Mouse (Mus musculus) heart, adult 8-10 months (tissue): ENCODE data around the gene Sox10. TPM values are rescaled to one million over a fixed set of nuclear protein-coding genes. Genes with fewer than 3 reads are reported as not detected.

ENCODE experiments used
- DNase-seq: peaks from one replicate; pipeline ENCODE4 v3.0.0; 2022; ENCODE audit warnings: low spot score
- total RNA-seq, 4 experiments: library from RNA; stranded (reverse); gene quantifications; 2 replicates each; pipeline ENCODE4 v1.2.4; 2022

Gene Sox10
- total RNA-seq, 4 experiments from 2014 or later, result 0.55 to 1.7 (median 0.94) TPM

- peak; percentile 74 for DNase-seq
Measured at GRCm38 (mm10) chr15:79123751-79124150, 41.3 kb downstream of the Sox10 start.

GRCm38 (mm10) chr15:79122546-79122945 is 42.5 kb downstream of the Sox10 start:
- DNase-seq, result no peak

- DNase-seq, result no peak
Measured at GRCm38 (mm10) chr15:79122119-79122518, 42.9 kb downstream of the Sox10 start.

GRCm38 (mm10) chr15:79119491-79119890 is 45.5 kb downstream of the Sox10 start:
- DNase-seq, result no peak

- no peak for DNase-seq
Measured at GRCm38 (mm10) chr15:79115276-79115675, 49.8 kb downstream of the Sox10 start.

GRCm38 (mm10) chr15:79111774-79112173 is 53.3 kb downstream of the Sox10 start:
- no peak for DNase-seq

- DNase-seq, result no peak
Measured at GRCm38 (mm10) chr15:79110528-79110927, 54.5 kb downstream of the Sox10 start.

- no peak for DNase-seq
Measured at GRCm38 (mm10) chr15:79110031-79110430, 55.0 kb downstream of the Sox10 start.

GRCm38 (mm10) chr15:79109321-79109934 is 55.6 kb downstream of the Sox10 start:
- DNase-seq, result no peak

- DNase-seq, result no peak
Measured at GRCm38 (mm10) chr15:79108421-79109320, 56.4 kb downstream of the Sox10 start, which contains the start of gene Micall1. Gene Micall1, plus strand, starts transcription at chr15:79108898.

- DNase-seq, result no peak
Measured at GRCm38 (mm10) chr15:79107966-79108365, 57.1 kb downstream of the Sox10 start.

GRCm38 (mm10) chr15:79105804-79106203 is 59.2 kb downstream of the Sox10 start:
- DNase-seq, result no peak

Other genes starting within 250 kb of the Sox10 start
- 100 to 1,000 TPM; 175 to 339 (median 222) TPM for gene Lgals1, start 238.5 kb downstream of the Sox10 start, total RNA-seq
- gene Nol12, start 230.3 kb downstream of the Sox10 start, total RNA-seq, result 10 to 100 TPM; 14.7 to 17.9 (median 17.1) TPM
- 10 to 100 TPM; 30.2 to 31.3 (median 31.0) TPM for gene Triobp, start 217.5 kb downstream of the Sox10 start, total RNA-seq
- 10 to 100 TPM; 64.1 to 92.7 (median 77.5) TPM for gene H1f0, start 136.8 kb downstream of the Sox10 start, total RNA-seq
- not detected for gene Galr3, start 123.4 kb downstream of the Sox10 start, total RNA-seq
- gene Ankrd54, start 102.3 kb downstream of the Sox10 start, total RNA-seq, result 1 to 10 TPM; 6.3 to 8.0 (median 7.6) TPM
- gene Eif3l, start 90.1 kb downstream of the Sox10 start, total RNA-seq, result 10 to 100 TPM; 70.2 to 76.0 (median 74.9) TPM
- 10 to 100 TPM; 41.2 to 42.2 (median 41.5) TPM for gene Micall1, start 56.3 kb downstream of the Sox10 start, total RNA-seq
- 100 to 1,000 TPM; 124 to 149 (median 135) TPM for gene Polr2f, start 24.2 kb downstream of the Sox10 start, total RNA-seq
- gene 1700088E04Rik, start 24.0 kb downstream of the Sox10 start, total RNA-seq, result 1 to 10 TPM; 1.6 to 2.7 (median 2.4) TPM
- 10 to 100 TPM; 23.5 to 29.8 (median 27.3) TPM for gene Pick1, start 63.9 kb upstream of the Sox10 start, total RNA-seq
- 1 to 10 TPM in 3 of 4 experiments, under 1 TPM in 1; 0.63 to 1.5 (median 1.1) TPM for gene Gm49486, start 64.2 kb upstream of the Sox10 start, total RNA-seq
- under 1 TPM; 0.46 to 0.78 (median 0.59) TPM for gene Slc16a8, start 89.5 kb upstream of the Sox10 start, total RNA-seq
- gene Baiap2l2, start 120.3 kb upstream of the Sox10 start, total RNA-seq, result 1 to 10 TPM in 1 of 4 experiments, under 1 TPM in 1, not detected in 2; 0.54 to 1.3 TPM
- gene Pla2g6, start 163.2 kb upstream of the Sox10 start, total RNA-seq, result 10 to 100 TPM; 11.6 to 15.6 (median 13.4) TPM
- gene Maff, start 181.4 kb upstream of the Sox10 start, total RNA-seq, result 10 to 100 TPM in 2 of 4 experiments, 1 to 10 TPM in 2; 5.7 to 11.1 (median 9.9) TPM
- gene Tmem184b, start 238.3 kb upstream of the Sox10 start, total RNA-seq, result 10 to 100 TPM; 34.6 to 46.1 (median 39.0) TPM